Mouse (Mus musculus) left cerebral cortex, adult 18-20 months (tissue): ENCODE data around the gene Mrtfa. TPM values are rescaled to one million over a fixed set of nuclear protein-coding genes. Genes with fewer than 3 reads are reported as not detected.

Source experiments
- DNase-seq, 2 experiments: peaks; one replicate each; pipeline ENCODE4 v3.0.0; 2021 to 2022; ENCODE audit warnings: low spot score in 2 of 2, mixed read lengths in 1 of 2
- total RNA-seq, 2 experiments: library from RNA; stranded (reverse); gene quantifications; 2 replicates each; pipeline ENCODE4 v1.2.3; 2021

Gene Mrtfa
- total RNA-seq, 2 experiments from 2014 or later = 60.3 to 61.9 TPM

GRCm38 (mm10) chr15:81198447-81198846 lies 7.9 kb upstream of the Mrtfa start:
- no peak for DNase-seq

- DNase-seq = no peak
Observed at GRCm38 (mm10) chr15:81197197-81197596, 6.6 kb upstream of the Mrtfa start.

GRCm38 (mm10) chr15:81195447-81195846 lies 4.9 kb upstream of the Mrtfa start:
- no peak for DNase-seq

- no peak for DNase-seq
Observed at GRCm38 (mm10) chr15:81194791-81195190, 4.2 kb upstream of the Mrtfa start.

- no peak for DNase-seq
Observed at GRCm38 (mm10) chr15:81192858-81193257, 2.3 kb upstream of the Mrtfa start.

GRCm38 (mm10) chr15:81192316-81192715 lies 1.8 kb upstream of the Mrtfa start:
- DNase-seq = no peak

GRCm38 (mm10) chr15:81191303-81191702 lies 746 bp upstream of the Mrtfa start:
- peak in 1 of 2 experiments; percentile 44 for DNase-seq

GRCm38 (mm10) chr15:81190011-81190629 lies 437 bp downstream of the Mrtfa start:
- no peak for DNase-seq

- no peak for DNase-seq
Observed at GRCm38 (mm10) chr15:81189061-81189460, 1.5 kb downstream of the Mrtfa start.

GRCm38 (mm10) chr15:81184913-81185312 lies 5.6 kb downstream of the Mrtfa start:
- no peak for DNase-seq

- DNase-seq = no peak
Observed at GRCm38 (mm10) chr15:81181233-81181632, 9.3 kb downstream of the Mrtfa start.

- DNase-seq = no peak
Observed at GRCm38 (mm10) chr15:81179523-81179922, 11.0 kb downstream of the Mrtfa start.

GRCm38 (mm10) chr15:81178703-81179102 lies 11.9 kb downstream of the Mrtfa start:
- no peak for DNase-seq

GRCm38 (mm10) chr15:81177860-81178259 lies 12.7 kb downstream of the Mrtfa start:
- DNase-seq = peak in 1 of 2 experiments; percentile 10

- DNase-seq = no peak
Observed at GRCm38 (mm10) chr15:81175633-81176032, 14.9 kb downstream of the Mrtfa start.

- no peak for DNase-seq
Observed at GRCm38 (mm10) chr15:81172259-81172658, 18.3 kb downstream of the Mrtfa start.

GRCm38 (mm10) chr15:81168735-81169134 lies 21.8 kb downstream of the Mrtfa start:
- DNase-seq = no peak

GRCm38 (mm10) chr15:81167831-81168230 lies 22.7 kb downstream of the Mrtfa start:
- DNase-seq = no peak

- no peak for DNase-seq
Observed at GRCm38 (mm10) chr15:81166291-81166690, 24.3 kb downstream of the Mrtfa start.

- no peak for DNase-seq
Observed at GRCm38 (mm10) chr15:81164560-81165310, 25.8 kb downstream of the Mrtfa start.

- DNase-seq = no peak
Observed at GRCm38 (mm10) chr15:81161571-81161970, 29.0 kb downstream of the Mrtfa start.

GRCm38 (mm10) chr15:81160677-81161076 lies 29.9 kb downstream of the Mrtfa start:
- no peak for DNase-seq

- no peak for DNase-seq
Observed at GRCm38 (mm10) chr15:81159212-81159611, 31.3 kb downstream of the Mrtfa start.
